Mouse (Mus musculus) embryonic facial prominence, embryonic 12.5 days (tissue): Measurements from ENCODE around the gene Gm29276. TPM values are rescaled to one million over a fixed set of nuclear protein-coding genes. Genes with fewer than 3 reads are reported as not detected.
"Not testable (repeated sequence)": the region's sequence is repeated elsewhere in the genome, so short reads cannot be mapped to it uniquely, and the experiment has no call there.

Source experiments
- ATAC-seq: fragments of 200-750 bp; cut with Nextera tagmentation; 2 replicates; pipeline ENCODE4 v1.8.0; 2017; ENCODE audit not compliant: insufficient number of reproducible peaks, insufficient read depth, low FRiP score, low TSS enrichment
- H3K27ac ChIP-seq: fragments of 300-500 bp; sonication (generic); 2 replicates; pipeline ENCODE4 v1.5.1; 2016; ENCODE audit warnings: mild to moderate bottlenecking
- H3K27me3 ChIP-seq: fragments of 300-500 bp; sonication (generic); 2 replicates; pipeline ENCODE4 v1.6.1; 2016; ENCODE audit warnings: mild to moderate bottlenecking, moderate library complexity
- H3K36me3 ChIP-seq: fragments of 300-500 bp; sonication (generic); 2 replicates; pipeline ENCODE4 v1.6.1; 2016; ENCODE audit warnings: mild to moderate bottlenecking
- H3K4me1 ChIP-seq: fragments of 300-500 bp; sonication (generic); 2 replicates; pipeline ENCODE4 v1.6.1; 2016
- H3K4me2 ChIP-seq: fragments of 300-500 bp; sonication (generic); replicated peaks from 2 replicates; pipeline ENCODE4 v1.6.1; 2016; ENCODE audit warnings: mild to moderate bottlenecking, moderate library complexity
- H3K4me3 ChIP-seq: fragments of 300-500 bp; sonication (generic); 2 replicates; pipeline ENCODE4 v1.5.1; 2016; ENCODE audit warnings: mild to moderate bottlenecking
- H3K9ac ChIP-seq: fragments of 300-500 bp; sonication (generic); 2 replicates; pipeline ENCODE4 v1.6.1; 2016; ENCODE audit warnings: mild to moderate bottlenecking, moderate library complexity
- H3K9me3 ChIP-seq: fragments of 300-500 bp; sonication (generic); 2 replicates; pipeline ENCODE4 v1.6.1; 2016; ENCODE audit warnings: mild to moderate bottlenecking, moderate library complexity
- WGBS: fragments of 180-500 bp; shearing (Covaris S2); methylation state at CpG from one replicate; pipeline ENCODE4 v1.1.7; 2016; 5-methylcytosine and 5-hydroxymethylcytosine counted together
- polyA plus RNA-seq: library from polyadenylated mRNA; unstranded; fragments of >200 nt; fragmentation: Nextera tagmentation; extraction: Ambion mirVana; gene quantifications from 2 replicates; pipeline ENCODE4 v1.2.1, GENCODE M21; 2016

Gene Gm29276
- polyA plus RNA-seq = not detected in 2 replicates

DNA sequence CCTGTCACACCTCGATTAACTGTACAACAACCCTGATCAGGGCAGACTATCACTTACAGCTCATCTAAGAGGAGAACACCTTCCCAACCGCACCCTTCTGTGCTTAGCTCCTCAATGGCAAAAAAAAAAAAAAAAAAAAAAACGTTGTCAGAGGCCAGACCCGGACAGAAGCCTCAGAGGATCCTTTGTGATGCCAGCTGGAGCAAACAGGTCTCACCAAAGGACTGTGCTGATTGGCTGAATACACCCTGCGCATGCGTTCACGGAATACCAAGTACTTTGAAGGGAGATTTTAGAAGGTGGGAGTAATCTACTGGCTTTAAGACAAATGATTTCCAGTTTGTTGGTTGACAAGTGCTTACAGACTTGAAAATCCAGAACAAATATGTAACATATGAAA is at the start of gene Gm29276:
Gm29276 (minus strand) TSS at position 101 of the 400 bp plus-strand sequence.
- ATAC-seq, H3K4me2 ChIP-seq, H3K9ac ChIP-seq, H3K4me1 ChIP-seq, H3K27ac ChIP-seq, H3K27me3 ChIP-seq, H3K9me3 ChIP-seq, H3K4me3 ChIP-seq, H3K36me3 ChIP-seq: not testable (repeated sequence)
- no CpG with 5 or more reads among the region's 7 CpGs for WGBS
